Comparison of ENCODE assay signal across 1 mouse cellular context in the genomic region with DNA sequence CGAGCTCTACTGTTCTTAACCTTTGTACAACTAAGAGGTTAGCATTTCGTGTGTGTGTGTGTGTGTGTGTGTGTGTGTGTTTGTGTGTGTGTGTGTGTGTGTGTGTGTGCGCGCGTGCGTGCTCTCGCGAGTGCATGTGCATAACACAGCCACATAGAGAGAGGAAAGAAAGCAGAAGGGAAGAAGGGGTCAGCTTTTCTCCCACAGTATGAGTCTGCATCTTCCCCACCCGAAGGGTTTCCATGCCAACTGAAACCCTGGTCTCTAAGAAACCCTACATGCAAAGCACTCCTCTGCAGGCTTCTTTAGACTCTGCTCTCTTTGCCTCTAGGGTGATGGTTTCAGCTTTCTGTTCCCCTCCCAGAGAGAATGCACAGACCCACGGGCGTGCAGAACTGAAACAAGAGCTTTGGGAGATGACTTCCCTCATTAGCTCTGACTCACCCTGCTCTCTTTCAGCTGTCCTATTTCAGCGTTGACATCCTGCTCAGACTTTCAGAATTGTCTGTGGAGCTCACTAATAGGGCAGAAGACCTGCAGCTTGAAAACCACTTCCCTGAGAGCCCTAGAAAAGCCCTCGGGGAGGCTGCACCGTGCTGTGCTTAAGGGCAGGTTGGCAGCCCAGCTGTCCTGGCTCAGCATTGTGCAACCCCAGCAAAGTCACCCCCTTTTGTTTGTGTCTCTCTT.
TF ChIP-seq lines count a peak whose summit lies in the region.

No protein-coding gene starts in this region.

TF ChIP-seq in MEL, 35 proteins besides CTCF, POLR2A, EP300 and RAD21 (continued from another document):
- TF ChIP-seq MAFK (IDR thresholded peaks at IDR 0.05; ENCODE audit: borderline replicate concordance, low read depth, low read length) = no peak
